19 mouse cellular contexts compared by ENCODE assay signal in the genomic region with DNA sequence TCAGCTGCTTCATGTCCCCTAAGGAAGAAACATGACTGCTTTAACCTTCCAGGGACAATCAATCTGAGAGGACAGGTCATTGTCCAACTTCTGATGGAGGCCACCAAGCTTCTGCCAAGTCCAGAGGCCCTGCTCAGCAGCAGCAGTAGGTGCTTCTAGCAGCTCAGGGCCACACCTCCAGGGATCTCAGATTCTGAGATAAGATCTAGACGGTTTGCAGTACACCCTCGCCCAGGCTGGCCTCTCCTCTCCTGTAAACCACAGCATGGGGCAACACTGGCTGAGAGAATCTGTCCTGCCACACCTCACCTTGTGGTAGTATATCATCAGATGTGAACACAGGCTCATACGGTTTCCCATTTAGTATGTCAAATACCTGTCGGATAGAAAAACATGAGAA.
A peak's percentile ranks its signal among the peaks of the same experiment; 100 is the strongest.
DNase-seq lines count a peak whose midpoint lies in the region; ATAC-seq lines count a peak whose summit lies in the region.
"Had no signal": no experiment of that assay in that cellular context is flagged by ENCODE, and none has a peak within 500 bp of the region (broad histone marks: within the 10 kb centered on the region; RNA-seq: fewer than 3 reads in every experiment).

No protein-coding gene starts in this region.

- DNase-seq in adrenal gland, adult 8-10 months = peak; percentile 49
- DNase-seq in adrenal gland, postnatal 25 days = no peak
- peak; percentile 43 for DNase-seq in 416B (ENCODE audit: low read depth)
- peak; percentile 63 for DNase-seq in induced T-regulatory cell, adult 2 months (ENCODE audit: low read depth)
- no peak for DNase-seq in kidney, postnatal 10 days
- no peak for DNase-seq in left cerebral cortex, adult 18-20 months (ENCODE audit: low spot score in 2 of 2)
- DNase-seq: cerebellum, adult 18-20 months; cerebellum, postnatal 14 days; gastrocnemius, postnatal 14 days; heart, adult 11 months; kidney, adult 11 months; kidney, postnatal 36 days; left cerebral cortex, postnatal 4 days; retina, postnatal 1 day; right cerebral cortex, postnatal 14 days had no signal

- ATAC-seq in megakaryocyte progenitor cell, adult 5-6 weeks (replicated peaks; ENCODE audit: poor library complexity) = 0 out of 2 replicates have a peak, but pooled peaks have one; percentile 6
- ATAC-seq: forebrain, embryonic 13.5 days; hindbrain, embryonic 16.5 days; midbrain, embryonic 13.5 days had no signal

Comparison
In these comparisons a context has a peak if more than half of its experiments do, and no peak if none do; other contexts are left out.
1. DNase-seq: peak in adrenal gland, adult 8-10 months (single experiment), 416B (single experiment) and induced T-regulatory cell, adult 2 months (single experiment); none in adrenal gland, postnatal 25 days (single experiment), kidney, postnatal 10 days (single experiment) and left cerebral cortex, adult 18-20 months (0 of 2).